10 mouse cellular contexts compared by ENCODE assay signal in genomic region chr7:138006971-138007370, GRCm38 (mm10).
DNase-seq lines count a peak whose midpoint lies in the region; ATAC-seq and TF ChIP-seq lines count a peak whose summit lies in the region.
"Had no signal": no experiment of that assay in that cellular context is flagged by ENCODE, and none has a peak within 500 bp of the region (broad histone marks: within the 10 kb centered on the region; RNA-seq: fewer than 3 reads in every experiment).

No protein-coding gene starts in this region.

- H3K4me1 ChIP-seq in heart, adult 2 months (ENCODE audit: control insufficient read depth, insufficient read depth, low read length), result peaks cover 2% of the 10 kb centered on the region; the same call in 1 of the 2 replicates
- H3K4me1 ChIP-seq in heart, embryonic 11.5 days (ENCODE audit: control insufficient read depth, insufficient read depth, low read length), result no peaks in the 10 kb centered on the region
- H3K4me1 ChIP-seq: liver, embryonic 12.5 days; neural tube, embryonic 12.5 days had no signal

- intact Hi-C loops in heart, adult 2 months (cut with DNase I), result no loop called here

- no peak for TF ChIP-seq EP300 in heart, adult 2 months (IDR thresholded peaks at IDR 0.05; ENCODE audit: insufficient read depth, low read depth, low read length)

- no peak overlapping the region for H3K9ac ChIP-seq in heart, adult 2 months (ENCODE audit: low read depth, low read length)
- H3K9ac ChIP-seq in heart, embryonic 11.5 days (ENCODE audit: low read depth, low read length), result no peak overlapping the region
- H3K9ac ChIP-seq: liver, embryonic 12.5 days; neural tube, embryonic 12.5 days had no signal

- no peaks in the 10 kb centered on the region for H3K36me3 ChIP-seq in heart, adult 2 months (ENCODE audit: control insufficient read depth, insufficient read depth, low read length)
- no peaks in the 10 kb centered on the region for H3K36me3 ChIP-seq in heart, embryonic 11.5 days (ENCODE audit: control insufficient read depth, insufficient read depth, low read length)
- H3K36me3 ChIP-seq: liver, embryonic 12.5 days; neural tube, embryonic 12.5 days had no signal

- TF ChIP-seq CTCF in heart, adult 2 months (IDR thresholded peaks at IDR 0.05), result no peak

- no peak overlapping the region for H3K4me2 ChIP-seq in heart, embryonic 11.5 days
- H3K4me2 ChIP-seq: liver, embryonic 12.5 days; neural tube, embryonic 12.5 days had no signal

- WGBS in heart, adult 2 months, result 24% methylated on average over 3 of the region's 3 CpGs
- WGBS in heart, embryonic 11.5 days (ENCODE audit: insufficient replicate concordance), result 55% methylated on average over 3 of the region's 3 CpGs

- ATAC-seq in heart, embryonic 11.5 days (replicated peaks; ENCODE audit: insufficient number of reproducible peaks, low FRiP score, low TSS enrichment), result no peak
- ATAC-seq: liver, embryonic 12.5 days had no signal

- no peak overlapping the region for H3K4me3 ChIP-seq in heart, adult 2 months
- H3K4me3 ChIP-seq in heart, embryonic 11.5 days (ENCODE audit: low read depth, low read length), result no peak overlapping the region
- H3K4me3 ChIP-seq: liver, embryonic 12.5 days; neural tube, embryonic 12.5 days had no signal

- H3K27ac ChIP-seq in heart, adult 2 months, result no peak overlapping the region
- no peak overlapping the region for H3K27ac ChIP-seq in heart, embryonic 11.5 days (ENCODE audit: low read depth, low read length)
- H3K27ac ChIP-seq: liver, embryonic 12.5 days; neural tube, embryonic 12.5 days had no signal

- no peaks in the 10 kb centered on the region for H3K9me3 ChIP-seq in heart, embryonic 11.5 days (replicated peaks; ENCODE audit: control insufficient read depth, low read length)
- H3K9me3 ChIP-seq: liver, embryonic 12.5 days; neural tube, embryonic 12.5 days had no signal

- TF ChIP-seq POLR2A in heart, adult 2 months (IDR thresholded peaks at IDR 0.05; ENCODE audit: insufficient read depth, low read depth, low read length), result no peak

- DNase-seq in heart, adult 2 months, result peak; percentile 30 to 41
- peak; percentile 54 for DNase-seq in adrenal gland, postnatal 25 days
- peak; percentile 77 to 82 for DNase-seq in cerebellum, postnatal 14 days
- DNase-seq in layer of hippocampus, postnatal 36 days, result peak; percentile 10
- DNase-seq in T-cell, adult 2 months (ENCODE audit: low spot score), result no peak
- no peak for DNase-seq in urinary bladder, postnatal 10 days (ENCODE audit: low spot score)
- DNase-seq in kidney, adult 11 months, result no peak

- no peaks in the 10 kb centered on the region for H3K79me2 ChIP-seq in heart, adult 2 months (replicated peaks; ENCODE audit: control insufficient read depth, insufficient read depth, low read length)

- H3K27me3 ChIP-seq in heart, adult 2 months (ENCODE audit: control insufficient read depth, insufficient read depth, low read length), result no peaks in the 10 kb centered on the region
- no peaks in the 10 kb centered on the region for H3K27me3 ChIP-seq in heart, embryonic 11.5 days (ENCODE audit: control insufficient read depth, insufficient read depth, low read length)
- H3K27me3 ChIP-seq: liver, embryonic 12.5 days; neural tube, embryonic 12.5 days had no signal

Comparison
In these comparisons a context has a peak if more than half of its experiments do, and no peak if none do; other contexts are left out.
1. DNase-seq: peak in heart, adult 2 months (2 of 2), adrenal gland, postnatal 25 days (single experiment), cerebellum, postnatal 14 days (2 of 2) and layer of hippocampus, postnatal 36 days (2 of 2); none in T-cell, adult 2 months (single experiment), urinary bladder, postnatal 10 days (single experiment) and kidney, adult 11 months (single experiment).